Mouse (Mus musculus): Measurements from ENCODE around the gene Spred3. TPM values are rescaled to one million over a fixed set of nuclear protein-coding genes. Genes with fewer than 3 reads are reported as not detected.

Gene Spred3
- total and polyA plus RNA-seq, 3 experiments: 1.6 to 6.6 (median 3.3) TPM

GRCm38 (mm10) chr7:29168121-29168695 is 2.0 kb downstream of the Spred3 start:
- Histone ChIP-seq H3K4me1 (ENCODE audit: control insufficient read depth in 1 of 2, insufficient read depth in 2 of 2) (peaks cover 20 to 46% of the 10 kb centered on the region in 2 experiments), H3K27me3 (replicated peaks) (no peaks in the 10 kb centered on the region), H3K9ac (ENCODE audit: insufficient read depth, low read depth) (peak overlapping the region; percentile 23; the same call in 1 of the 2 replicates), H3K4me3 (replicated peaks in 1 of 3; ENCODE audit: low read depth in 2 of 3, low read length in 2 of 3, poor library complexity in 1 of 3) (peak overlapping the region in 1 of 3 experiments; percentile 66), H3K79me2 (replicated peaks; ENCODE audit: control insufficient read depth, extremely low read depth, insufficient read depth, poor library complexity, severe bottlenecking) (no peaks in the 10 kb centered on the region), H3K36me3 (replicated peaks in 1 of 2; ENCODE audit: control insufficient read depth in 1 of 2, insufficient read depth in 1 of 2, low read length in 1 of 2) (peaks cover 15 to 39% of the 10 kb centered on the region in 2 experiments), H3K4me2 (ENCODE audit: insufficient read depth, low read depth, poor library complexity, severe bottlenecking) (peak overlapping the region; percentile 84), H3K27ac (ENCODE audit: insufficient read depth, low read depth) (no peak overlapping the region), H3K9me3 (replicated peaks; ENCODE audit: low read length) (no peaks in the 10 kb centered on the region)
- in situ Hi-C loops (cut with MboI; ENCODE audit: low pct_ligation_motif_present, low pct_unique_long_range_greater_than_20kb, low sequenced_read_pairs) (no loop called here), dilution Hi-C loops (cut with MboI; ENCODE audit: extremely low pct_ligation_motif_present, extremely low pct_unique_long_range_greater_than_20kb, low sequenced_read_pairs) (no loop called here)
- DNase-seq (ENCODE audit: extremely low read depth): no peak
- TF ChIP-seq CHD1 (IDR thresholded peaks at IDR 0.05; ENCODE audit: low read depth, low read length) (no peak), EP300 (IDR thresholded peaks at IDR 0.05; ENCODE audit: low read length) (no peak), RAD21 (IDR thresholded peaks at IDR 0.05; ENCODE audit: low read depth, low read length) (no peak)

GRCm38 (mm10) chr7:29167656-29168055 is 2.6 kb downstream of the Spred3 start:
- Histone ChIP-seq H3K79me2 (replicated peaks; ENCODE audit: control insufficient read depth, extremely low read depth, insufficient read depth, poor library complexity, severe bottlenecking) (no peaks in the 10 kb centered on the region), H3K4me2 (ENCODE audit: insufficient read depth, low read depth, poor library complexity, severe bottlenecking) (no peak overlapping the region), H3K9ac (ENCODE audit: insufficient read depth, low read depth) (no peak overlapping the region), H3K27ac (ENCODE audit: insufficient read depth, low read depth) (no peak overlapping the region), H3K36me3 (replicated peaks in 1 of 2; ENCODE audit: control insufficient read depth in 1 of 2, insufficient read depth in 1 of 2, low read length in 1 of 2) (peaks cover 10 to 34% of the 10 kb centered on the region in 2 experiments), H3K4me3 (replicated peaks in 1 of 3; ENCODE audit: low read depth in 2 of 3, low read length in 2 of 3, poor library complexity in 1 of 3) (no peak overlapping the region), H3K9me3 (replicated peaks; ENCODE audit: low read length) (no peaks in the 10 kb centered on the region), H3K4me1 (ENCODE audit: control insufficient read depth in 1 of 2, insufficient read depth in 2 of 2) (peaks cover 23 to 51% of the 10 kb centered on the region in 2 experiments), H3K27me3 (replicated peaks) (no peaks in the 10 kb centered on the region)
- dilution Hi-C loops (cut with MboI; ENCODE audit: extremely low pct_ligation_motif_present, extremely low pct_unique_long_range_greater_than_20kb, low sequenced_read_pairs) (no loop called here), in situ Hi-C loops (cut with MboI; ENCODE audit: low pct_ligation_motif_present, low pct_unique_long_range_greater_than_20kb, low sequenced_read_pairs) (no loop called here)
- TF ChIP-seq MYC (IDR thresholded peaks at IDR 0.05; ENCODE audit: low read depth, low read length): no peak
- TF ChIP-seq POLR2A (IDR thresholded peaks at IDR 0.05; ENCODE audit: low read depth, low read length): no peak
- TF ChIP-seq ZC3H11A (IDR thresholded peaks at IDR 0.05; ENCODE audit: low read depth, low read length): no peak
- no peak for TF ChIP-seq E2F4 (IDR thresholded peaks at IDR 0.05; ENCODE audit: insufficient replicate concordance, low read depth, low read length)
- TF ChIP-seq USF2 (conservative IDR thresholded peaks at IDR 0.05; ENCODE audit: low read depth, low read length): no peak
- no peak for TF ChIP-seq PAX5 (IDR thresholded peaks at IDR 0.05; ENCODE audit: low read length)
- TF ChIP-seq UBTF (IDR thresholded peaks at IDR 0.05; ENCODE audit: low read depth, low read length): no peak
- no peak for TF ChIP-seq CHD2 (IDR thresholded peaks at IDR 0.05; ENCODE audit: low read length)
- TF ChIP-seq CTCF (conservative IDR thresholded peaks at IDR 0.05 in 1 of 2, IDR thresholded peaks at IDR 0.05 in 1 of 2; ENCODE audit: low read depth in 2 of 2, low read length in 2 of 2): no peak
- no peak for TF ChIP-seq IRF4 (IDR thresholded peaks at IDR 0.05; ENCODE audit: low read depth, low read length)
- TF ChIP-seq KAT2A (IDR thresholded peaks at IDR 0.05; ENCODE audit: insufficient replicate concordance, low read length): no peak
- TF ChIP-seq TBP (conservative IDR thresholded peaks at IDR 0.05; ENCODE audit: low read depth, low read length): no peak
- TF ChIP-seq RCOR1 (conservative IDR thresholded peaks at IDR 0.05; ENCODE audit: low read depth, low read length): no peak
- TF ChIP-seq ETS1 (conservative IDR thresholded peaks at IDR 0.05; ENCODE audit: low read depth, low read length): no peak
- TF ChIP-seq MEF2A (IDR thresholded peaks at IDR 0.05; ENCODE audit: borderline replicate concordance, low read depth, low read length): no peak
- no peak for TF ChIP-seq SIN3A (IDR thresholded peaks at IDR 0.05; ENCODE audit: low read length)
- TF ChIP-seq JUND (conservative IDR thresholded peaks at IDR 0.05; ENCODE audit: low read depth, low read length): no peak
- DNase-seq (ENCODE audit: extremely low read depth): no peak
